Mouse (Mus musculus): ENCODE data around the gene Cnot4.
A peak's percentile ranks its signal among the peaks of the same experiment; 100 is the strongest.

Cnot4 gene

DNA sequence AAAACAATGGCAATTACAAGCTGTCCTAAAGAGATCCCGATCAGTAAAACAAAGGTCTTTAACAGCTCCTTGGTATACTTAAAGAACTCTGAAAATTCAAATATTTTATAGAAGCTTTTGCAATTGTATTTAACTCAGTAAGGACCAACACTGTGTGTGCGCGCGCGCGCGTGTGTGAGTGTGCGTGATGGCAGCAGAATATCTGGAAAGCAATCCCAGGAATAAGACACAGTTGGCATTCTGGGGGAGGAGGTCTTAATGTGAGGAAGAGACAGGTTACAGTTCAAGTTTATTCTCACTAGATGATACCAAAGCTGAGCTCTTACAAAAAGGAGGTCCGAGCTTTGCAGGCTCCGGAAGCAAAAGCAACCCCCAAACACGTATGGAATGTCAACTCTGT is 100.2 kb downstream of the Cnot4 start:
- no peak for DNase-seq (ENCODE audit: low spot score)

DNA sequence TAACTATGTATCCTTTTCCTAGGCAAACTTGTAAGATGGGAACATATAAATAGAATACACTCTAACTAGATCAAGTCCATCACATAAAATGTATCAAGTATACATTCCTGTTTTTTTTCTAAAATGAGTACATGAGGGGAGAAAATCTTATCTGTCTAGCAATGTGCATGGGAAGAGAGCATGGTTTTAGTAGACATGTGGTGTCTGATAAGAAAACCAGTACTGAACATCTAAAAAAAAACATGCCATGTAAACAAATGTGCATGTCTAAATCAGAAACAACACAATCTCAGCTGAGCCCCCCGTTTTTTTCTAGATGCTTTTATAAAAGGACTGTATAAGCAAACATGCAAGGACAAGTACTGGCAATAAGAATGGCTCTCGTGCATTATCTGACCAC is 100.8 kb downstream of the Cnot4 start:
- DNase-seq (ENCODE audit: low spot score), result no peak

DNA sequence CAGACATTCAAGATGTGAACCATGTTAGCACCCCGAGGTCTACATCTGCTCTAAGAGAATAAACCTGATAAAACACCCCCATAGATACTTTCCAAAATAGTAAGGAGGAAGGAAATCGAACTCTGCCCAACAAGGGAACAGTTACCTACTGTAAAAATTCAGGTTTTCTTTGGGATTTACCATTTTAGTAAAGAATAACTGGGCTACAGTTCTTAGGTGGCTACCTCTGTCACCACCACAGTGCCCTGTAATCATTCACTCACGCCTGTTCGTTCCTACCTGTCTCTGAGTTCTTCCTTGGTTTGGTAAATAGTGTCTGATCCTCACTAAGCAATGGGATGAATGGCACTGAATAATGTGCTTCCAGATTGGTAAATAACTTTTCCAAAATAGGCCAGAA is 102.7 kb downstream of the Cnot4 start:
- DNase-seq (ENCODE audit: low spot score), result no peak

DNA sequence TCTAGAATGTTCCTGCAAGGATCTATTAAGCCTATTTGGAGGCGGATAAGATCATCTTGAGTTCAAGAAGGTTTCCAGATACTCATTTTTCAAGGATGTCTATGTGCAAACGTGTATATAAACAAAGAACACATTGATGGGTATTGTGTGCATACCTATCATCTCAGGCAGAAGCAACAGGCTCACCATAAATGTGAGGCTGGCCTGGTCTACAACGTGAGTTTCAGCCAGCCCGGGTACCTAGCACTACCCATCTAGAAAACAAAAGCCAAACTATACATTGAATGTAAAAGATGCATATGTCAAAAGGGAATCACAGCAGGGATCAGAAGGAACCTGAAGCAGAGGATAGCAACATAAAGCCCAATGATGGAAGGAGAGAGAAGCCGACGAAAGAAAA is 103.3 kb downstream of the Cnot4 start:
- DNase-seq (ENCODE audit: low spot score), result no peak

DNA sequence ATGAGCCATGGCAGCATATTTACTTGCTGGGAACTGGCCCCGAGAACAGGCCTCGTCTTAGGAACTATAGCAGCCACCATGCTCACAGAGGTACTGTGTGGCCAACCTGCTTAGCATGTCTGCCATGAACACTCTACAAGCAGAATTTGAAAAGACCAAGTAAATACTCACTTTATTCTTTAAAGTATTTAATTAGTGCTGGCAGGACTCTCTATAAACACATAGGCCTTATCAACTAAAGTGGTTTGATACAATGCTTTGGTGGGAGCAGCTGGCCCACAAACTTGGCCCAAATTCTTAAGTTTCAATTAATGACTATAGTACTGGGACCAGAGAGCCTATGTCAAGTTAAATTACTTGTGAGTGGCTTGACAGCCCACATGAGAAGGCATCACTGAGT is 105.5 kb downstream of the Cnot4 start:
- no peak for DNase-seq (ENCODE audit: low spot score)

DNA sequence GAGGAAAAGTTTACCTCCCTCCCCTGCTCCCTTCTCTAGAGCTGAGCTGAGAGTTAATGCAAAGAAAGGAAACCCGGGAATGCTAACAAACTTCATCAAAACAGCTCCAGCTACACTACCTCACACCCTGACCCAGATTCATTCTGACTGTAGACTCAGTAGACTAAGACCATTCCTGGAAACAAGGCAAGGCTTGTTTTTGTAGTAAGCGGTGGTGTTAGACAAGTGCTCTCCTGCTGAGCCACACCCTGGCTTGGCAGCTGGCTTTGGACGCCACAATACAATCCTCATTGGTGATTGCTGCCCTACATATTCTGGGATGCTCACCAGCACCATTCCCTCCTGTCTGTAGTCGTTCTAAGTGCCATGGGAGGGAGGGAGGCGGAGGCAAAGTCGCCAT is 106.3 kb downstream of the Cnot4 start:
- DNase-seq (ENCODE audit: low spot score), result no peak

DNA sequence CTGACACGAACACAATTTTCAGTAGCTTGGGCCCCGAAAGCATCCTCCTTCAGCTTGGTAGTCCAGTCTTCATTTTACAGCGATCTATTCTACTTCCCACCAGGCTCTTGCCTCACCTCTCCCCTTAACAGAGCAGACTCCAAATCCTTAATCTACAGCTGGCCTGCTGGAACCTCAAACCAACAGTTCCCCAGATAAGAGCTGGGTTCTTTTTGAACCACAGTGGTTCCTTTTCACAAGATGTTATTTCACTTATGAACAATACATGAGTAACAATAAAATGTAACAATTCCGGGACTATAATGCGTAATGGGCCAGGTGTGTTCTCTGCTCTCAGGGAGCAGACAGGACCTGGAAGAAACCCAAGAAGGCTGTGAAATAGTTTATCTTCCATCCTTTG is 116.9 kb downstream of the Cnot4 start:
- DNase-seq (ENCODE audit: low spot score), result no peak

DNA sequence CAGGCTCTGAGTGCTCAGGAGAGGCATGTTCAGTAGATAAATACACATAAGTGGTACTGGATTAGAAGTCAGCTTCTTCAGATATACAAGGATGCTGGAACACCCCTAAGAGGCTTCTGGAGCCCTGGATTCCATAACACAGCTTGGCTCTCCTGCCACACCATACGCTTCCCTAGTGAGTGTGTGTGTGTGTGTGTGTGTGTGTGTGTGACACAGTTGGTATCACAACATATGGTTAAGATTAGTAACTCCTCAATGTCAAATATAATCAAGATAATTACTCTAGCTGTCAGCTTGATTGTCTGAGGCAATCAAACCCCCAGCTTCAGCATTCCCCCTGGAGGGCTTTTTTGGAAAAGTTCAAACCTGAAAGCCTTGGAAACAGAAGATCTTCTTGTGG is 121.6 kb downstream of the Cnot4 start:
- no peak for DNase-seq (ENCODE audit: low spot score)

DNA sequence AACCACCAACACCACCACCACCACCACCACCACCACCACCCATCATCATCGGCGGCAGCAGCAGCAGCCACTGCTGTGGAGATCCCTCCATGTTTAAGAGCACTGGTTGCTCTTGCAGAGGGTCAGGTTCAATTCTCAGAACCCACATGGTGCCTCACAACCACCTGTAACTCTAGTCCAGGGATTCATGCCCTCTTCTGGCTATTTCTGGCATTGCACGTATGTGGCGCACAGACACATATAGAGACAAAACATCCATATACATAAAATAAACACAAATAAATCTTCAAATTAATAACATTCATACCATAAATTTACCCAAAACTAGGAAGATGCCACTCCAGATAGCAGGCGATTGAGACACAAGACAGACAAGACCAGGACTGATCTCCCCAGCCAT is 122.8 kb downstream of the Cnot4 start:
- DNase-seq (ENCODE audit: low spot score), result no peak

DNA sequence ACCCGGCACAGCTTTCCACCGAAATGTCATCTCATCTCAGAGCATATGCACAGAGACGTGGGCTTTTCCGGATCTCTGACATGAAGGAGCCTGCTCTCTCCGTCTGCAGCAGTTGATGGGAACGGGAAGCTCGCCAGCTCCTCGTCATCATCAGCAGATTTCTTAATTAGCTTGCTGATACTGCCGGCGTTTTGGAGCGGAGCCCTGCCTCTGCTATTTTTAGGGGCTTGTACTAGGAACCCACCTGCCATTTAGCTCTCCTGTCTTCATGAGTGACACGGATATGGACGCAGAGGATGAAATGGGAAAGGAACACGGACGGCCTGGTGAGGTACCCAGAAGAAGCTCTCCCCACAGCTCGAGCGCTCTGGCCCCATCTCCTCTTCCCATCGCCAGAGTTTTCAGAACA is 131.3 kb downstream of the Cnot4 start:
- DNase-seq (ENCODE audit: low spot score), result no peak

DNA sequence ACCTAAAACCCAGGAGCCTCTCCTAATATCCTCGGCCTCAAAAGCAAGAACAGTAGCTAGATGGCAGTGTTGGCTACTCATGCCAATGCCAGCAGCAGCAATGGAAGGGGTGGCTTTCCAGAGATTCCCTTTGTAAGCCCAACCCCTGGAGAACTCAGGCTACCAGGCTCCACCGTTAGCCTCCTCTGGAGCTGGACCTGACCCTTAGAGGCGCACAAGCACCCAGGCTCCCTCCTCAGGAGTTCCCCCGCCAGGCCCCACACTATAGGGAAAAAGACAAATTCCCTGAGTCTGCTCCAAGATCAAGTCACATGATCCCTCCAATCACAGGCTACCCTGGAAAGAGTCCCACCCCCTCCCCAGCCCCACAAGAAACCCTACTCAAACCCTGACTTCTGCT is 134.4 kb downstream of the Cnot4 start:
- no peak for DNase-seq (ENCODE audit: low spot score)

DNA sequence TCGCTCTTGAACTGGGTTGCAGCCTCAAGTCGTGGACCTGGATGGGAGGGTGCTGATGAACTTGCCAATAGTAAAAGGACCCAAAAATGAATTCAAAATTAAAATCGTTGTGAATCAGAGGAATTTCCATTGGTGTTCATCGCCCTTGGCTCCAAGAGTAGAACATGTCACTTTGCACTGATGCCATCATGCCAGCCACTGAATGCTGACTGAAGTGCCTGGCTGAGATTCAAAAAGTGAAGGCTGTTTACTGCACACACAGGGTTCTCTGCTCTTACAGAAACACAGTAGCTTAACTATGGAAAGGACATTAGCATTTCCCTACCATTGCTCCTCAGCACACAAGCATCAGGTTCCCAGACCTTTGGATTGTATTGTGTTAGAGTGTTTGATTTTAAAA is 137.0 kb downstream of the Cnot4 start:
- DNase-seq (ENCODE audit: low spot score), result no peak

DNA sequence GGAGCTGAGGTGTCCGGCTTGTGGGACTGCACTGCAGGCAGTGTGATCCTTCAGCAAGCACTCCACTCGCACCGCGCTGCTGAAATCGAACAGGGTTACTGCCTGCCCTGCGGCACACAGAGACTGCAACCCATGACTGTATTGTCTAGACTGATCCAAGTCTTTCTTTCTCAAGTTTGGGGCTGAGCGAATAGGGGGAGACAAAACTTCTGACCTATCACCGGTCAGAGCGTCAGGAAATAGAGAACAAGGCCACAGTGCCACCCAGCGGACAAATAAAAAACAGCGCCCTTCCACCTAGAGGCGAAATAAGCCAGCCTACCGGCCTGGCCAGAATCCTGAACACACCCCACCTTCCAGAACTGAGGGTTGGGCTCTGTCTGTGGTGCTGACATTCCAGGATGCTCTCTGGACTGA is 138.3 kb downstream of the Cnot4 start:
- peak; percentile 94 for DNase-seq (ENCODE audit: low spot score)

DNA sequence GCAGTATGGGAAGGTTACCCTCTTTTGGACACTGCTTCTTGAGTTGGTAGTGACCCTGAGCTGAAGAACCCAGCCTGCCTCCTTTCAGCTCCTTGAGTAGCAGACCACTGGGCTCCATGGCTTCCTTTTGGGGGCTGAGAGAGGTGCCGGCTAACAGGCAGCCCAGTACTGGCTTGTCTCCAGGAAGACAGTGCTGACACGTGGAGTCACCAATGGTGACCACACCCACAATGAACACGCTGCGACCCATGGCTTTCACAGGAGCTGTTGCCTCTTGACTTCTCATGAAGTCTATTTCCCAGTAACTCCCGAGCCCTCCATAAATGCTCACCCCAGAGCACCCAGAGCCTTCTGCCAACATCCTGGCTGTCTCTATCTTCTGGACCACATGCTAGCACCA is 138.8 kb downstream of the Cnot4 start:
- DNase-seq (ENCODE audit: low spot score), result peak; percentile 41

DNA sequence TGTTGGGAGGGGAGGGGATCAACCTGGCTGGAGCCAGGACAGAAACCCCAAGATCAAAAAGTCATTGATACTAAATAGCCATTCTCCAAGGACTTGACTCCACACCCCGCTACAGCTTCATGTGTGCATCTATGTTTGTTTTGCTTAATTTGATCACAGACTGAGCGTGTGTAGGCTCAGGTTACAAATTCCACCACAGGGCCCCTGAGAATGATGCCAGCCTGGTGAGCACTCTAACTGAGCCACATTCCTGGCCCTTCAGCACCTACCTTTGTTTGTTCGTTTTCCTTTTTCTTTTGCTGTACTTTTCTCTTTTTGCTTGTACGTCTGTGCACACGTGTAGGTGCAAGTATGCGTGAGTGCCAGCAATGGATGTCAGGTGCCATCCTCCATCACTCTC is 144.3 kb downstream of the Cnot4 start:
- DNase-seq (ENCODE audit: low spot score), result no peak

DNA sequence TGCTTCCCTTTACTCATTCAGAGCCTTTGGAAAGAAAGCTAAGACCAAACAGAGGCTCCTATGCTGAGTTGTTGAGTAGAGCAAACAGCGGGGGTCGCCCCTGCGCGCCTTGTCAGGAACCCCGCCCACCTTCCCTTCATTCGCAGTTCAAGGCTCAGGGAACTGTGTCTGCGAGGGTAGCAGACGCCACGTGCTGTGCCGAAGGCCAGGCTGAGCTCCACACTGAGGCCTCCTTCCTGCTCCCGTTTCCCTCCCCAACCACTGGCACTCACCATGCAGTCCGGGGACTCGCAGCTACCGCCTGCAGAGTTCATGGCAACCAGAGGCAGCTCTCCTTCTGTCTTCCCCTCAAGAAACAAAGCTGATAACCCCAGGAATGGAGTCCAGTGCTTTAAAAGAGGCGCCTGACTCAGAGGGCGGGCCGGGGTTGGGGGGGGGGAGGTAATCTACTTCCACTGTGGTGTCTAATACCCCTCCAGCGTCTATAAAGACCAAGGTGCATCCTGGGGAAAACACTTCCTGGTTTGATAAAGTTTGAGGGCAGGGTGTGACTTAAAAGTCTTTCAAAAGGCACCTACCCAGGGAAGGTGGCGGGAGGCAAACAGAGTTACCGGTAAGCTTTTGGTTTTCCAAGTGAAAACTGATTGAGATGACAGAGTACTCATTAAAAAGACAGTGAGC is 145.3 kb downstream of the Cnot4 start, which contains the start of gene Slc23a4:
Slc23a4 (minus strand) TSS at position 324 of the 681 bp plus-strand sequence.
- DNase-seq (ENCODE audit: low spot score), result peak; percentile 41

DNA sequence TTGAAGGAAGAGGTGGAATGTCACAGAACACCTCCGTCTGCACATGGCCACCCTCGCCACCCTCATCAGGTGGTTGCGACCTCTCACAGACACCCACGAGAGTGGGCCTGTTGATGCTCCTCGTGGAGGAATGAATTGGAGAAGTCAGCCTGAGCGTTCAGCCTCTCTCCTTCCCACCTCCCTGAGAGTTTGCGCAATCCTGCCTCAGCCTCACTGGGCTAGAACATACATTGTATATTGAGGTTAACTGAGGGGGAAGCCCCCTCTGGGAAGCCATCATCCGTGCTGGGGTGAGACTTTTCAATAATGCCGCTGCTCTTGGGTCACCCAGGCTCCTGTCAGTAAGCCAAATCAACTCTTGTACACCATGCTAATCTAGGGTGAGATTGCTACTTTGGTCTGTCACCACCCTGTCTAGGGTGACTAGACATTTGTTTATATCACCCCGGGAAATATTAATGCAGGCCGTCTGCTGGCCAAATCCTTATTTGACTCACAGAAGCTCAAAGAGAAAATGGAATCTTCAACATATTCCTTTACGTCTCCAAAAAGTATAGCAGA is 146.4 kb downstream of the Cnot4 start:
- peak; percentile 13 for DNase-seq (ENCODE audit: low spot score)

DNA sequence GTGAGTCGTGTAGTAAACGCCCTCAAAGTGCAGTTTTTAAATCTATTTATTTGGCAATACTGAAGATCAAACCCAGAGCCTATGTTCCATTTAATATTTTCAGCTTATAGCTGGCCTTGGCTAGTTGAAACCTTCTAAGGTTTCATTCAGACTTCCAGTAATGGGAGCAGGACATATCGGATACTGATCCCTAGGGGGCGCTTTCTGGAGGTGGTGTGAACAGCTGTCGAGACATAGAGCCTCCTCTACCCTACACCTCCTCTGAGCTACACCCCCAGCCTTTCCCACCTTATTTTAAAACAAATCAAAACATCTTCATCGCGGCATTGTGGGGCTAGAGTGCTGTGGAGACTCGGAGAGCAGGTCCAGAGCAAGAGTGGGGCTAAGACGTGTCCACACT is 152.9 kb downstream of the Cnot4 start:
- no peak for DNase-seq (ENCODE audit: low spot score)

DNA sequence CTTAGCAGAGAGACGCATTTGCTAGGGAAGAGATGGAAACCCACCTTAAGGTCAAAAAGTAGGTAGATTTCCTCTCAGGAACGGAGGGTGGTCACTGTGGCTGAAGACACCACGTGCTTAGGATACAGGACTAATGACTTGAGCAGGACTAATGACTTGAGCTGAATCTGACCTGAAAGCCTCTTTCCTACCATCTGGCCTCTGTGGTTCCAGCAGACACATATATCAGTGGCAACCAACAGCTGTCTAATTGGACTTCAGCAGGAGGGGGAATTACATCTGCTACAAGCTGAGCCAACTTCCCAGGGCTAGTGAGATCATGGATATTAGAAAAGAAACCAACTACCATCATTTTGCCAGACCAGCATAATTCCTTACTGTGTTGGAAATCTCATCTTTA is 154.2 kb downstream of the Cnot4 start:
- DNase-seq (ENCODE audit: low spot score), result no peak

All from testis, postnatal 10 days (tissue).